Mouse (Mus musculus): ENCODE results near the gene Cep131.
A peak's percentile ranks its signal among the peaks of the same experiment; 100 is the strongest.

The Cep131 gene

DNA sequence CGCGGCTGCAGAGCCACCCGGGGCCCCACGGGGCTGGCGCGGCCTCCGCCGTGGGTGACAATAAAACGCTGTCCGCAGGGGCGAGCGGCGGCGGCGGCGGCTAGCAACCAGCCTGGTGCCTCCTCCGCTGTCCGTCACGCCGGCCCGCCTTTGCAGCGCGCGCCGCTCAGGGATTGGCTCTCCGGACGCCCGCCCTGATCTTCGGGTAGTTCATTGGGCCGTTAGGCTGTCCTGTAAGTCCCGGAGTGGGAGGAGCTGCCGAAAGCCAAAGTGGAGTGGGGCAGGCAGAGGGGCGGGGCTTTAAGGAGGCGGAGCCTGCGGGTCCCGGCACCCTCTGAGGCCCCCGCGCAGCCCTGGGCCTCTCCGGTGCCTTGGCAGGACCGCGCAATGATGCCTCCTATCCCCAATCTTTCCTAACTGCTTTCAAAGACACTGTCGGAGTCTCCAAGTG lies at the start of gene Cep131:
Gene Cep131 (minus strand): TSS at position 126 of the 451 bp plus-strand sequence.
- DNase-seq (ENCODE audit: low spot score in 2 of 2): peak; percentile 91 to 93

DNA sequence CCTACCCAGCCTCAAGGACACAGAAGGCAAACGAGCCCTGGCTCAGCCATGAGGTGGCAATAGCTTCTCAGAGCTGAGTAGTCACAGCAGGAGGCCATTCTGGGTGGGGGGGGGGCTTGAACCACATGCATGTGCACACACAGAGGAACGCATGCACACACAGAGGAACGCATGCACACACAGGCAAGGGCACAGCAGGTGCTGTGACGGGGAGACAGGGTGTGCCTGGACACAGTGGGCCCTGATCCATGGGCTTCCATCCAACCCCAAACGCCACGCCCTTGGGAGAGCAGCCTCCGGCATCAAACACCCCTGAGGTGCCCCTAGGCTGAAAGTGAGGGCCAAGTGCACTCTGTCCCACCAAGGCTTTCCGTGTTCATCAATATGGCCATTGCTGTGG lies 49.6 kb upstream of the Cep131 start:
- DNase-seq (ENCODE audit: low spot score in 2 of 2): no peak

DNA sequence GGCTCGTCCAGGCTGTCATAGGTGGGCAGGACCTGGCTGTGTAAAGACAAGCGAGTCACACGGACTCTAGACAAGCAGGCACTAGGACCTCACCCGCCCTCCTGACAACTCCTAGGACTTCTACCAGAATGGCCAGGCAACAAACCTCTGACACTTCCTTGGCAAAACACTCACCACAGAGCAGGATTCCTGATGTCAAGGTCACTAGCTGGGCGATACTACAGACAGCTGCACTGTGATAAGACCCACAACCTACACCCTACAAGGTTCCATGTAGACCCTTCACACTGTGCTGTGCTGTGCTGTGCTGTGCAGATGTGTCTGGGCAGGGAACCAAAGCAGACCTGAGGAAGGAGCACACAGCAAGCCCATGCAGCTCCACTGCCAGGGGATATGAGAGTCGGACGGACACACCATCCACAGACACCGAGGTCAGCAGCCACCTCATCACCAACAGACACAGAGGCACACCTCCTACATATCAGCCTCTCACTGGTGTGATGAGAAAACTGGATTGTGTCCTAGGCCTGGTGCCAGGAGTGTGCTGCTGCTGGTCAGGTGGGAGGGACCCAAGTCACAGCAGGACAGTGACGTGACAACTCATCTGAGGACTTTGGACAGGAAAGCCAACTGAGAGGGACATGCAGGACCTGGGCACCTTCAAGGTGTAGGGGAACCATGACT lies 48.4 kb upstream of the Cep131 start:
- DNase-seq (ENCODE audit: low spot score in 2 of 2): no peak

DNA sequence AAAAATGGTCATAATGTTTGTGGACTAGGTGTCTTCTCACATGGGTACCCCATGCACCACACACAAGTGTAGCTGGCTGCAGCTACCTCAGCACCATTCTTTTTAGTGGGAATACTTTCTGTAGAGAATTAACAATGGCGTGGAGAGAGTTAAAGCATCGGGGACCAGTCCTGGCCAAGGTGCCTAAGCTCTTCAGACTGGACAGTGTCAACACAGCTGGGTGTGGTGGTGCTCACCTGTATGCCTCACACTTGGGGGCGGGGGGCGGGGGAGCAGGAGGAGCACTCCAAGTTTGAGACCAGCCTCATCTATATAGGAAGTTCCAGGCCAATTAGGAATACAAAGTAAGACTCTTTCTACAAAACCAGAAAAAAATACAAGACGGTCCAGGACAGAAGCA lies 47.5 kb upstream of the Cep131 start:
- DNase-seq (ENCODE audit: low spot score in 2 of 2): no peak

DNA sequence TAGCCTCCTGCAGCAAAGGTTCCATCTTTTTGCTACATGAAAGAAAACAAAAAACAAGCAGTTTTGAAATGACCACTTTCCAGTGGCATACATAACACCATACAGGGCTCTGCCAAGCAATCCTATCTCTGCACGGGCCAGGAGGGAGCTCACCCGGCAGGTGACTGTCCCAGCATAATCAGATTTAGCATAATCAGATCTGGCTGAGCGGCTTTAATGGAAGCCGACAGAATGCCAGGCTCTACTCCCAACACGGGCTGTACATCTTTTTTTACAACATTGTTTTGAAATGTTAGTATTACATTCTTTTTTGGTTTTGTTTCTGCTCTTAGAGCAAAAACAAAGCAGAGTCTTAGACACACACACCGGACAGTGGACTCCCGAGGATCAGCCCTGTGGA lies 42.7 kb upstream of the Cep131 start:
- no peak for DNase-seq (ENCODE audit: low spot score in 2 of 2)

DNA sequence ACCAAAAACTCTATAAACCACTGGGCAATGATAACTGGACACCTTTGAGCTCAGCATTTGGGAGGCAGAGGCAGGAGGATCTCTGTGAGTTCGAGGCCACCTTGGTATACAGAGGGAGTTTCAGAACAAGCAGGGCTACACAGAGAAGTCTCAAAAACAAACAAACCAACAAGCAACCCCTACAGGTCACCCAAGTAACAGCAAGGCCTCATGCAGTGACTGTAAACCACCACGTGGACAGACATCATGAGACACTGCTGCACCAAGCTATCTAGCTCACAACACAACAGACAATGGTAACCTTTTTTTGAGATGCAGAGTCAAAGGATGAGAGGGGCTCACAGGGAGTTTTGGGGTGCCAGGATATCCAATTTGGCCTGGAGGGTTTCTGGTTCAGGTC lies 40.2 kb upstream of the Cep131 start:
- no peak for DNase-seq (ENCODE audit: low spot score in 2 of 2)

DNA sequence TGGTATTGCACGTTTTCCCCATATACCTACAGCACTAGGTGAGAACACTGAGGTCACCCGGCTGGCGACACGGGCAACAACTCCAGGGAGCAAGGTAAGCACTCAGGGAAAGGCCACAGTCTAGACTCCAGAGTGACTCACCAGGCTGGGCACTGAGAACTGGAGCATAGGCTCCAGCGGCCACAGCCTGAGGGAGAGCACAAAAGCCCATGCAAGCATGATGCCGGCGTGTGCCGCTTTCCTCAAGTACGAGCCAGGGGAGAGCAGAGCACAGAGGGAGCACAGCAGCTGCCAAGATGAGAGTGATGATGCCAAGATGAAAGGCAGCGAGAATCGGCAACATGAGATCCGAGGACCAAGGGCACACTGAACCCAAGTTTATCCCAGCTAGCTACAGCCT lies 35.5 kb upstream of the Cep131 start:
- DNase-seq (ENCODE audit: low spot score in 2 of 2): no peak

DNA sequence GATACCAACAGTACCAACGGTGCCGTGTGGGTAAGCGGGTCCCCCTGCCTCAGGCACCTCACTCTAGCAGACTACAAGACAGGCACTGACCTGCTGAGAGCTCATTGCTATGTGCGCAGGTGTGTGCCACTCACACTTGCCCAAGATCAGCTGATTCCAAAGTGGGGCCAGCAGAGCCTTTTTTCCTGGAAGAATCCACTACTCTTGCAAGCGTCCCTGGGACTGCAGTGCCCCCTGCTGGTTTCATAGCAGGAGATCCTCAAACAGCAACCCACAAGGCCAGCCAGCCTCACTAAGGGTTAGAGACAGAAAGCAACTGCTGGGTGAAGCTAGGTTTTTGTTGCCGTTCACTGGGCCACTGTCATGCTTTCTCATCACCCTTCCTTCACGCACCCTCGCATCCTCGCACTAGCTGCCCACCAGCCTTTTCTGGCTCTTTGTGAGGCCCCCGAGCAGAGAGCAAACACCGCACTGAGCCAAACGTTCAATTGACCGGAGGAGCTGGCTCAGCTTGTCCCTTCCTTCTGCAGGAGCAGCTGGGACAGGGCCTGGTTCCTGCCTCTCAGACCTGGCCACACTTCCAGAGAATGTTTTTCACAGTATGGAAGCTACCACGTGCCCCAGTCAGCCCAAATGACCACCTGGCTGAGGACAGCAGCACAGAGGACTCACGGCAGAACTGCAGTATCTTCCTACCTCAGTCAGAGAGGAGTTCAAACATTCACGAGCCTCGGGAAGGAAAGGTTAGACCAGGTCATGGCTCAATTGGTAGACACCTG lies 34.2 kb upstream of the Cep131 start:
- peak; percentile 58 to 63 for DNase-seq (ENCODE audit: low spot score in 2 of 2)

DNA sequence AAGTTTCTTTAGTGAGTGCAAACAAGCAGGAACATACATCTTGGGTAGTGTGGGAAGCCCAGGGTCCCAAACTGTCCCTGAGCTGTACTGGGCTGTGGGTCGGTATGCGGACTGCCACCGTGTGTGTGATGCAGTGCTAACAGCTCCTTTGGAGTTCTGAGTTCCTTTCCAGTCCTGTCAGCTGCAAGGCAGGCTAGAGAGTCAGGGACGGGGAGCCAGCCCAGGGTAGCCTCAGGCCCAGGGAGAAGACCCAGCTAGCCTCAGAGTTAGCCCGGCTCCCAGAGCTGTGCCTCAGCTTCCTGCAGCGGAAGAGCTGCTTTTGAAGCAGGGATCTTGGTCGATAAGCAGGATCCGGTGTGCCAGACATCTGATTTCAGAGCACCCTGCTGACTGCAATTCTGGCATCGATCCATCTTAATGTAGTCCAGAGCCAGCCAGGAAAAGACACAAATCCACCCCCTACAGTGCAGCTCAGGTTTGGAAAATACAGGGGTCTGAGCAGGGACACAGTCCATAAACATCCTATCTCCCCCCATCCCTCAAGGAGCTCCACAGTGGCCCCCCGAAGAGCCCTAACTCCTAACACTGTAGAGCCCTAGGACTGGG lies 33.4 kb upstream of the Cep131 start:
- no peak for DNase-seq (ENCODE audit: low spot score in 2 of 2)

DNA sequence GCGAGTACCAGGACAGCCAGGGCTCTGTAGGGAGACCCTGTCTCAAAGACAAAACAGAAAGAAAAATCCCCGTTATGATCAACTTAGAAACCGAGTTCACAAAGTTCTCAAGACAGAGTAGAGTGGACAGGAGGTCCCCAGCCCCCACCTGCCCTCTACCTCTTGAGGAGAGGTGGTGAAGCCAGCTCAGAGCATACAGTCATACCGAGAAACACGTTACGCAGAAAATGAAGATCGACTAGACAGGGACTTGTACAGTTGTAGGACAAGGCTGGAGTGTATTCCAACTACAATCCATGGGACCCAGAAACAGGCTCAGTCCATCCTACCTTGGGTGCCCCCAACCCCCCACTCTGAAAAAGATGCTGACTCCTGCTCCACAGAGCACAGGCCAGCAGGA lies 32.5 kb upstream of the Cep131 start:
- no peak for DNase-seq (ENCODE audit: low spot score in 2 of 2)

DNA sequence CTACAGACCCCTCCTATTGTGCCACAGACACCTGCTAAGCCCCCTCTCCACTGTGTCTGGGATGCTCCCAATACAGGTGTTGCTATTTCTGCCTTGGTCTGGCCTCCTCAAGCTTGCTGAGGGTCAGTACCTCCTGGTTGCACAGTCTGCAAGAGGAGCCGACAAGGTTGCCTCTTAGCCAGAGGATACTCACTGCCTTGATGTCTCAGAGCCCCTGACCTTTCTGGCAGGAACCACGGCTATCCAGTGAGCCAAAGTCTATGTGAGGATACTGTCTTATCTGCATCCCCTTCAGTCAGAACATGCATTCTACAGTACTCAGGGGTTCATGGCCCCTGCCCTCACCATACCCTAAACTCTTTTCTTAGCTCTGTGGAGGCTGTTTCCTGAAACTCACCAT lies 31.0 kb upstream of the Cep131 start:
- DNase-seq (ENCODE audit: low spot score in 2 of 2): no peak

DNA sequence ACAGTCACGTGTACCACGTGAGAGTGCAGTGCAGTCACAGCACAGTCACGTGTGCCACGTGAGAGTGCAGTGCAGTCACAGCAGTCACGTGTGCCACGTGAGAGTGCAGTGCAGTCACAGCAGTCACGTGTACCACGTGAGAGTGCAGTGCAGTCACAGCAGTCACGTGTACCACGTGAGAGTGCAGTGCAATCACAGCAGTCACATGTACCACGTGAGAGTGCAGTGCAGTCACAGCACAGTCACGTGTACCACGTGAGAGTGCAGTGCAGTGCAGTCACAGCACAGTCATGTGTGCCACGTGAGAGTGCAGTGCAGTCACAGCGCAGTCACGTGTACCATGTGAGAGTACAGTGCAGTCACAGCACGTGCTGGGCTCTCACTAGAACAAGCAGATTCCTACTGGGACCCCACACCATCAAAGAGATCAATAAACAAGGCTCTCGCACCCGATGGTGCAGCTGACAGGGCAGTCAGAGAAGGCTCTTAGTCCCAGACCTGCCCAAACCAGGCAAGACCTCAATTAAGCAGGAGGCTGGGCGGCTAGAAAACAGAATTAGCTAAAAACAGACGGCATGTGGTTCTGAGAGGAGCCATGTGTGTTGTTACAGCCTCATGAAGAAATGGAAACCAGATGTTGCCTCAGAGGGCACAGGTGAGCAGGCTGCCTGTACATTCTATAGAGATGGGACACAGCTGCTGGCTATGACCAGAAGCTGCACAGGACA lies 28.0 kb upstream of the Cep131 start:
- no peak for DNase-seq (ENCODE audit: low spot score in 2 of 2)

DNA sequence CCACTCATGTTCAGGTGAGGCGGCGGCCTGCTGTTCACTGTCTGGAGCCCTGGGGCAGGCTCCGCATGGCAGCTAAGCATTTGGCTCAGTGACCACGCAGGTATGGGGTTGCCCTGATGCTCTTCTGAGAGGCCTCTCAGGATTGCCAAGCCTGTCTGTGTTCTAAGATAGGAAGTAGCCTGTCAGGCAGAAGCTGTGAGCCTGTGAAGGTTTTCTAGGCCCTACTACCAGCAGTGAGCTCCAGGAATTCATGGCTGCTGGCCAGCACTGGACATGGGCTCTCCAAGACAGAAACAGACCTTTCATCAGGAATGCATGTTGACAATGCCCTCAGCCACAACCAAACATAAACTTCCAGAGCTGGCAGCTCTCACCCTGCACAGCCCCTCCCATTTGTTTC lies 25.5 kb upstream of the Cep131 start:
- DNase-seq (ENCODE audit: low spot score in 2 of 2): no peak

DNA sequence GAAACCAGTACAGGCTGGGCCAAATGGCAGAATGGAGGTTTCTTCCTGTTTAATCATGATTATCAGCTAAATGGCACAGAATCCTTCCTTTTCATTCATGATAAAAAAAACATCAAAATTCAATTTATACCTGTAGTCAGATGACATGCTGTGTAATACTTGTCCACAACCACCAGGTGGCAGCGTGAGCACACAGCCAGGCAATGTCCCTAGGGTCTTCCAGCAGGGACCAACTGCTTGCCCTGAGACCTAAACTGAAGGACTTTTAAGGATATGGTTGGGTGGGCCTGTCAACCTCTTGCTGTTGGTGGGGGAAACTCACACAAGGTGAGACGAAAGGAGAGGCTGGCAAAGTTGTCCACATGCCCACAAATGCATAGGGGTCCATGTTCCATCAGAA lies 24.4 kb upstream of the Cep131 start:
- DNase-seq (ENCODE audit: low spot score in 2 of 2): peak in 1 of 2 experiments; percentile 38

DNA sequence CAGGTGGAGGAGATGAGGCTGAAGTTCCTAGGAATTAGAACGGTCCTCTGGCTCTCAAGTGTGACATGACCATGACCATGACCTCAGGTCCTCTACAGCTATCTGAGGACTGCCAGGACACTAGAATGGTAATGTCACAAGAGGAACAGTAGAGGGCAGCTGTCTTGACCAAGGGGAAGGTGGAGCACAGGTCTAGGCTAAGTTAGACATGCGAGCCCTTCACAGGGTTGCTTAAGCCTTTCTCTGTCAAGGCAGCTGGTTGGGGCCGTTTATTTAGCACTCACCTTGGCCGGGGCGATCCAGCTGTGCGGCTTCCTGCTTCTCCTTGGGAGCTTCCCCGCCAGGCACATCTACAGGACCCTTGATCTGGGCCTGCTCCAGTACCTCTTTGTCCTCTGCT lies 23.9 kb upstream of the Cep131 start:
- DNase-seq (ENCODE audit: low spot score in 2 of 2): no peak

DNA sequence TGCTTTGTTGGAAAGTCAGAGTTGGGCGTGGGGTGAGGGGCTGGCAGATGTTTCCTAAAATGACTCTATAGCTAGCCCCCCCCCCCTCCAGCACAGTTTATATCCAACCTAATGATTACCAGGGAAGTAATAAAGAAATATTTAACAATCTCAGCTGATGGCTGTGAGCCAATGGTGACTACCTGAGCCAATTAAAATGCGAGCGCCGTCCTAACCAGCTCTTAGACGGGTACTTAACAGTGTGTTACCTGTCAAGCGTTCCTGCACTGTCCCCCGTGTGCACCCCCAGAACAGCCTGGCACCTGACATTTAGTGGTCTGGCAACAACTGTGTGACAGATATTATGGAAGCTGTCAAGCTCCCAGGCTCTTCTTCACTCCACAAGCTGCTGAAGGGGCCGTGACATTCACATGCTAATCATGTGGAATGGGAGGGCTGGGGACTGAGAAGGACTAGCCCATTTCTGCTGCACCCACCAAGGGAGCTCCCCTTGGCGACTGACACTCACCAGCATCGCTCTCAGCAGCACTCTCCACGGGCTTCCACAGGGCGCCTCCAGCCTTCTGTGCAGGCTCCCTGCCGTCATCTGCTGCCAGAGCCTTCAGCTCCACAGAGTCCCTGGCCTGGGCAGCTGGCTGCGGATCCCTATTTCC lies 23.1 kb upstream of the Cep131 start:
- no peak for DNase-seq (ENCODE audit: low spot score in 2 of 2)

DNA sequence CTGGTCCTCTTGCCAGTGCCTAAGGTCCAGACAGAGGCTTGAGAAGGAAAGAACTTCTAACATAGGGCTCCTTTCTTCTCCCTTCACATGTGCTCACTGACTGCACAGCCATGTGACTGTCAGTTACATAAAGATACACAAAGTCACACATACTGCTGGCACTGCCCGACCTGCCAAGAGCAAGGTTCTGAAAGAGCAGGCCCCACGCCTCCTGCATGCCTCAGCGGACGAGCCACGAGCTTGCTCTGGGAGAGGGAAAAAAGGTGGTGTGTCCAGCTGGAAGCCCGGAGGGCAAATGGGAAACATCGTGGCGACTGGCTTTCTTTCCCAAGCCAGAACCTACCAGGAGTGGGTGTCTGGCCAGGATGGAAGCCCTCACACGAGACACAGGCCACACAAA lies 21.2 kb upstream of the Cep131 start:
- no peak for DNase-seq (ENCODE audit: low spot score in 2 of 2)

DNA sequence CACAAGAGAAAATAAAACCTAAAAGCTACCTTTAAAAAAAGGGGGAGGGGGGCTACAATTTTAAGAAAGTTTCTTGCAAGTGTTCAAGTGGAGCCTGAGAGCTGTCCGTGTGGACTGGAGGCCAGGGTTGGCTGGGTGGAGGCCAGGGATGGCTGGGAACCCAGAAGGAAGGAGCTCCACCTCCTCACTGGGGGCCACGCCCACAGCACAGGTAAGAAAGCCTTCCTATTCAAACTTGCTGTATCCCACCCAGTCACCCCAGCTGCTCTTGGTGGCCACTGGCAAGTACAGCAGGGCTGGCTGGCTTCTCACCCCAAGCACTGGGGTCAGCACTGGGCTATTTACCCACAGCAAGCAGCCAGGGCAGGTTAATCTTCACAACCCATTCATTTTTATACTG lies 20.4 kb upstream of the Cep131 start:
- DNase-seq (ENCODE audit: low spot score in 2 of 2): no peak

DNA sequence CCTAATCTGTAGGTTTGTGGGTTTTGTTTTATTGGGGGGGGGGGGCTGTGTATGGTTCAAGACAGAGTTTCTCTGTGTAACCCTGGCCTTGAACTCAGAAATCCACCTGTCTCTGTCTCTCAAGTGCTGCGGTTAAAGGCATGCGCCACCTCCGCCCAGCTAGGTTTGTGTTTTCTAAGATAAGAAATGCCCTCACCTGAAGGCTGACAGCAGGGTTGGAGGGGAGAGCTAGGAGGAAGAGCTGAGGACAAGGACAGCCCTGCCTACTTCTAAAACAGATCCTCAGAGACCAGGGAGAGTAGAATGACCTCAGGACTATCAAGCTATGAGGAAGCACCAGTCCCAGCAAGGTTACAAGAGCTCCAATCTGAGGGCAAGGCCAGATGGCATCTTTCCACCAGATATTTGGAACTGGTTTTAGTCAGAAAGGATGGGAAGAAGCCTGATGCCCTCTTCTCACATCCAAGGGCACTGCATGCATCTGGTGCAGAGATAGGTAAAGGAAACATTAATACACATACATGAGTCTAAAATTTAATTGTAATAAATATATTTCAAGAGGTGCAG lies 16.9 kb upstream of the Cep131 start:
- DNase-seq (ENCODE audit: low spot score in 2 of 2): no peak

DNA sequence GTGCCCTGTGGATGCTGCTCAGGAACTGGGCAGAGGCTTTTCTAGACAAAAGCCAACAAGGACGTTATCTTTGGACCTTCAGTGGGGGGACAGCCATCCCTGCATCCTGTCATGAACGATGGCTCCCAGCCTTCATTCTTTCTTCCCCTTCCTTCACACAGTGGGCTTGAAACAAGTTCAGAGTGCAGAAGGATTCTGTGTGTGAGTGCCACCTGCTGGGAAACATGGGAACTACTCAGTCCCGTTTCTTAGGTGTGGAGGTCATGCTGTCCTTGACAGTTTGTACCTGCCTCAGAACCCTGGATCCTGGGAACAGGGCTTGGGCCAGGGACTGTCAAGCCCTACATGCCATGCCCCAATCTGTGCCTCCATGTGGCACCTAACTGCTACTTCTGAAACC lies 14.4 kb upstream of the Cep131 start:
- DNase-seq (ENCODE audit: low spot score in 2 of 2): peak; percentile 62 to 69
